Mouse (Mus musculus): ENCODE results near the gene Ptpre. TPM values are rescaled to one million over a fixed set of nuclear protein-coding genes. Genes with fewer than 3 reads are reported as not detected.

The Ptpre gene
- polyA plus RNA-seq, 1 experiment from 2014 or later: 6.3 TPM

- Histone ChIP-seq H3K9me3 (replicated peaks) (no peaks in the 10 kb centered on the region), H3K4me2 (replicated peaks) (no peak overlapping the region), H3K4me3 (replicated peaks) (no peak overlapping the region), H3K27ac (replicated peaks) (no peak overlapping the region), H3K9ac (no peak overlapping the region), H3K36me3 (no peaks in the 10 kb centered on the region), H3K27me3 (no peaks in the 10 kb centered on the region), H3K4me1 (peaks cover 25% of the 10 kb centered on the region)
- 58% methylated on average over 7 of the region's 7 CpGs for WGBS
- ATAC-seq (ENCODE audit: insufficient number of reproducible peaks, low FRiP score, low TSS enrichment, low read depth): no peak
These were observed 43.2 kb downstream of the Ptpre start for GRCm38 (mm10) chr7:135580306-135581091.

GRCm38 (mm10) chr7:135581128-135581527 is 43.8 kb downstream of the Ptpre start:
- no peak for ATAC-seq (ENCODE audit: insufficient number of reproducible peaks, low FRiP score, low TSS enrichment, low read depth)

GRCm38 (mm10) chr7:135585125-135585687 is 47.9 kb downstream of the Ptpre start:
- Histone ChIP-seq H3K9ac (no peak overlapping the region), H3K4me2 (replicated peaks) (no peak overlapping the region), H3K9me3 (replicated peaks) (no peaks in the 10 kb centered on the region), H3K27ac (replicated peaks) (no peak overlapping the region), H3K27me3 (no peaks in the 10 kb centered on the region), H3K36me3 (no peaks in the 10 kb centered on the region), H3K4me1 (peaks cover 11% of the 10 kb centered on the region), H3K4me3 (replicated peaks) (no peak overlapping the region)
- 83% methylated on average over 1 of the region's 1 CpGs for WGBS
- ATAC-seq (ENCODE audit: insufficient number of reproducible peaks, low FRiP score, low TSS enrichment, low read depth): no peak

More at GRCm38 (mm10) chr7:135581128-135581527, 43.8 kb downstream of the Ptpre start:
- 77% methylated on average over 5 of the region's 5 CpGs for WGBS
- Histone ChIP-seq H3K9ac (no peak overlapping the region), H3K27me3 (no peaks in the 10 kb centered on the region), H3K4me2 (replicated peaks) (no peak overlapping the region), H3K27ac (replicated peaks) (no peak overlapping the region), H3K4me3 (replicated peaks) (no peak overlapping the region), H3K9me3 (replicated peaks) (no peaks in the 10 kb centered on the region), H3K36me3 (no peaks in the 10 kb centered on the region), H3K4me1 (peaks cover 25% of the 10 kb centered on the region)

GRCm38 (mm10) chr7:135586402-135586801 is 49.1 kb downstream of the Ptpre start:
- WGBS: 33% methylated on average over 4 of the region's 4 CpGs
- Histone ChIP-seq H3K4me2 (replicated peaks) (no peak overlapping the region), H3K4me1 (peaks cover 7% of the 10 kb centered on the region), H3K36me3 (no peaks in the 10 kb centered on the region), H3K9me3 (replicated peaks) (no peaks in the 10 kb centered on the region), H3K27ac (replicated peaks) (no peak overlapping the region), H3K9ac (no peak overlapping the region), H3K4me3 (replicated peaks) (no peak overlapping the region), H3K27me3 (no peaks in the 10 kb centered on the region)
- ATAC-seq (ENCODE audit: insufficient number of reproducible peaks, low FRiP score, low TSS enrichment, low read depth): no peak

- WGBS: 57% methylated on average over 2 of the region's 2 CpGs
- no peak overlapping the region for H3K4me2 ChIP-seq (replicated peaks)
- H3K4me3 ChIP-seq (replicated peaks): no peak overlapping the region
- no peak overlapping the region for H3K27ac ChIP-seq (replicated peaks)
- H3K36me3 ChIP-seq: no peaks in the 10 kb centered on the region
- no peaks in the 10 kb centered on the region for H3K27me3 ChIP-seq
- H3K4me1 ChIP-seq: peaks cover 7% of the 10 kb centered on the region
- H3K9ac ChIP-seq: no peak overlapping the region
- H3K9me3 ChIP-seq (replicated peaks): no peaks in the 10 kb centered on the region
- ATAC-seq (ENCODE audit: insufficient number of reproducible peaks, low FRiP score, low TSS enrichment, low read depth): no peak
These were observed 50.7 kb downstream of the Ptpre start for GRCm38 (mm10) chr7:135587821-135588575.

- Histone ChIP-seq H3K27me3 (no peaks in the 10 kb centered on the region), H3K4me1 (peaks cover 7% of the 10 kb centered on the region), H3K36me3 (no peaks in the 10 kb centered on the region), H3K4me2 (replicated peaks) (no peak overlapping the region), H3K27ac (replicated peaks) (no peak overlapping the region), H3K9ac (no peak overlapping the region), H3K4me3 (replicated peaks) (no peak overlapping the region), H3K9me3 (replicated peaks) (no peaks in the 10 kb centered on the region)
- WGBS: 67% methylated on average over 8 of the region's 8 CpGs
- no peak for ATAC-seq (ENCODE audit: insufficient number of reproducible peaks, low FRiP score, low TSS enrichment, low read depth)
These were observed 51.5 kb downstream of the Ptpre start for GRCm38 (mm10) chr7:135588620-135589309.

GRCm38 (mm10) chr7:135591461-135591860 is 54.2 kb downstream of the Ptpre start:
- Histone ChIP-seq H3K9ac (no peak overlapping the region), H3K27ac (replicated peaks) (no peak overlapping the region), H3K36me3 (no peaks in the 10 kb centered on the region), H3K9me3 (replicated peaks) (no peaks in the 10 kb centered on the region), H3K4me3 (replicated peaks) (no peak overlapping the region), H3K27me3 (no peaks in the 10 kb centered on the region), H3K4me1 (peaks cover 18% of the 10 kb centered on the region), H3K4me2 (replicated peaks) (no peak overlapping the region)
- WGBS: 79% methylated on average over 2 of the region's 2 CpGs
- ATAC-seq (ENCODE audit: insufficient number of reproducible peaks, low FRiP score, low TSS enrichment, low read depth): no peak

GRCm38 (mm10) chr7:135593286-135593685 is 56.0 kb downstream of the Ptpre start:
- H3K4me1 ChIP-seq: peaks cover 32% of the 10 kb centered on the region
- WGBS: 67% methylated on average over 5 of the region's 5 CpGs

GRCm38 (mm10) chr7:135593825-135594224 is 56.5 kb downstream of the Ptpre start:
- no peaks in the 10 kb centered on the region for H3K9me3 ChIP-seq (replicated peaks)
- ATAC-seq (ENCODE audit: insufficient number of reproducible peaks, low FRiP score, low TSS enrichment, low read depth): no peak
- H3K4me1 ChIP-seq: peaks cover 37% of the 10 kb centered on the region
- no peaks in the 10 kb centered on the region for H3K27me3 ChIP-seq
- no peak overlapping the region for H3K27ac ChIP-seq (replicated peaks)
- no peaks in the 10 kb centered on the region for H3K36me3 ChIP-seq
- no peak overlapping the region for H3K4me2 ChIP-seq (replicated peaks)
- WGBS: 88% methylated on average over 3 of the region's 3 CpGs
- H3K4me3 ChIP-seq (replicated peaks): no peak overlapping the region
- H3K9ac ChIP-seq: no peak overlapping the region

More at GRCm38 (mm10) chr7:135593286-135593685, 56.0 kb downstream of the Ptpre start:
- H3K9ac ChIP-seq: no peak overlapping the region
- no peaks in the 10 kb centered on the region for H3K9me3 ChIP-seq (replicated peaks)
- H3K4me3 ChIP-seq (replicated peaks): no peak overlapping the region
- H3K36me3 ChIP-seq: no peaks in the 10 kb centered on the region
- no peaks in the 10 kb centered on the region for H3K27me3 ChIP-seq
- no peak overlapping the region for H3K27ac ChIP-seq (replicated peaks)
- H3K4me2 ChIP-seq (replicated peaks): no peak overlapping the region
- no peak for ATAC-seq (ENCODE audit: insufficient number of reproducible peaks, low FRiP score, low TSS enrichment, low read depth)

- Histone ChIP-seq H3K4me2 (replicated peaks) (no peak overlapping the region), H3K4me1 (peaks cover 37% of the 10 kb centered on the region), H3K9ac (no peak overlapping the region), H3K9me3 (replicated peaks) (no peaks in the 10 kb centered on the region), H3K27me3 (no peaks in the 10 kb centered on the region), H3K4me3 (replicated peaks) (no peak overlapping the region), H3K36me3 (no peaks in the 10 kb centered on the region), H3K27ac (replicated peaks) (no peak overlapping the region)
- ATAC-seq (ENCODE audit: insufficient number of reproducible peaks, low FRiP score, low TSS enrichment, low read depth): no peak
- 58% methylated on average over 7 of the region's 7 CpGs for WGBS
These were observed 57.4 kb downstream of the Ptpre start for GRCm38 (mm10) chr7:135594676-135595075.

- H3K27ac ChIP-seq (replicated peaks): no peak overlapping the region
These were observed 58.4 kb downstream of the Ptpre start for GRCm38 (mm10) chr7:135595640-135596174.

More at GRCm38 (mm10) chr7:135595640-135596174, 58.4 kb downstream of the Ptpre start:
- no peak overlapping the region for H3K4me3 ChIP-seq (replicated peaks)
- H3K27me3 ChIP-seq: no peaks in the 10 kb centered on the region
- H3K4me2 ChIP-seq (replicated peaks): no peak overlapping the region
- WGBS: 38% methylated on average over 5 of the region's 5 CpGs
- peaks cover 37% of the 10 kb centered on the region for H3K4me1 ChIP-seq
- H3K9me3 ChIP-seq (replicated peaks): no peaks in the 10 kb centered on the region
- H3K36me3 ChIP-seq: no peaks in the 10 kb centered on the region
- H3K9ac ChIP-seq: no peak overlapping the region
- ATAC-seq (ENCODE audit: insufficient number of reproducible peaks, low FRiP score, low TSS enrichment, low read depth): no peak

Data from embryonic facial prominence, embryonic 15.5 days (tissue).